Mouse (Mus musculus): ENCODE results near the gene Ap5s1.

GRCm38 (mm10) chr2:131242929-131243328, 36.1 kb downstream of the Ap5s1 start:
- TF ChIP-seq CTCF (conservative IDR thresholded peaks at IDR 0.05; ENCODE audit: low read length) (no peak), NANOG (IDR thresholded peaks at IDR 0.05; ENCODE audit: borderline replicate concordance, low read length) (no peak)
